Mouse (Mus musculus): Measurements from ENCODE around the gene Slc8a2. TPM values are rescaled to one million over a fixed set of nuclear protein-coding genes. Genes with fewer than 3 reads are reported as not detected.

Slc8a2 gene
- polyA plus RNA-seq, 1 experiment from 2014 or later = 0.36 TPM

GRCm38 (mm10) chr7:16162036-16162435 is 32.4 kb downstream of the Slc8a2 start:
- Histone ChIP-seq H3K27me3 (ENCODE audit: control insufficient read depth, insufficient read depth, low read length) (peaks cover 14% of the 10 kb centered on the region), H3K9ac (ENCODE audit: low read length) (no peak overlapping the region), H3K4me3 (ENCODE audit: low read depth, low read length) (no peak overlapping the region), H3K27ac (ENCODE audit: low read depth, low read length) (no peak overlapping the region), H3K4me2 (ENCODE audit: low read depth, low read length, severe bottlenecking) (no peak overlapping the region), H3K4me1 (replicated peaks; ENCODE audit: control insufficient read depth, insufficient read depth, low read length) (no peaks in the 10 kb centered on the region), H3K9me3 (ENCODE audit: control insufficient read depth, low read length) (no peaks in the 10 kb centered on the region), H3K36me3 (ENCODE audit: control insufficient read depth, insufficient read depth, low read length) (no peaks in the 10 kb centered on the region)
- DNase-seq (ENCODE audit: low spot score) (no peak), ATAC-seq (replicated peaks; ENCODE audit: low FRiP score) (no peak)
- WGBS = 82% methylated on average over 7 of the region's 7 CpGs

- Histone ChIP-seq H3K4me2 (ENCODE audit: low read depth, low read length, severe bottlenecking) (no peak overlapping the region), H3K9me3 (ENCODE audit: control insufficient read depth, low read length) (no peaks in the 10 kb centered on the region), H3K27me3 (ENCODE audit: control insufficient read depth, insufficient read depth, low read length) (no peaks in the 10 kb centered on the region), H3K4me3 (ENCODE audit: low read depth, low read length) (no peak overlapping the region), H3K9ac (ENCODE audit: low read length) (no peak overlapping the region; the same call in 1 of the 2 replicates), H3K36me3 (ENCODE audit: control insufficient read depth, insufficient read depth, low read length) (no peaks in the 10 kb centered on the region), H3K4me1 (replicated peaks; ENCODE audit: control insufficient read depth, insufficient read depth, low read length) (peaks cover 13% of the 10 kb centered on the region; the same call in 1 of the 2 replicates), H3K27ac (ENCODE audit: low read depth, low read length) (no peak overlapping the region)
- ATAC-seq (replicated peaks; ENCODE audit: low FRiP score) (0 out of 2 replicates have a peak, but pooled peaks have one; percentile 18), DNase-seq (ENCODE audit: low spot score) (no peak)
- WGBS = 0% methylated on average over 1 of the region's 1 CpGs
Measured at GRCm38 (mm10) chr7:16172141-16172581, 42.5 kb downstream of the Slc8a2 start.

GRCm38 (mm10) chr7:16172586-16173140 is 43.0 kb downstream of the Slc8a2 start:
- WGBS = 62% methylated on average over 1 of the region's 1 CpGs
- Histone ChIP-seq H3K4me1 (replicated peaks; ENCODE audit: control insufficient read depth, insufficient read depth, low read length) (peaks cover 13% of the 10 kb centered on the region; the same call in 1 of the 2 replicates), H3K9me3 (ENCODE audit: control insufficient read depth, low read length) (no peaks in the 10 kb centered on the region), H3K9ac (ENCODE audit: low read length) (no peak overlapping the region; the same call in 1 of the 2 replicates), H3K27ac (ENCODE audit: low read depth, low read length) (peak overlapping the region; percentile 53), H3K36me3 (ENCODE audit: control insufficient read depth, insufficient read depth, low read length) (no peaks in the 10 kb centered on the region), H3K4me2 (ENCODE audit: low read depth, low read length, severe bottlenecking) (no peak overlapping the region), H3K27me3 (ENCODE audit: control insufficient read depth, insufficient read depth, low read length) (no peaks in the 10 kb centered on the region), H3K4me3 (ENCODE audit: low read depth, low read length) (no peak overlapping the region)
- no peak for DNase-seq (ENCODE audit: low spot score)
- ATAC-seq (replicated peaks; ENCODE audit: low FRiP score) = no peak

GRCm38 (mm10) chr7:16173146-16173545 is 43.5 kb downstream of the Slc8a2 start:
- H3K4me1 ChIP-seq (replicated peaks; ENCODE audit: control insufficient read depth, insufficient read depth, low read length) = peaks cover 13% of the 10 kb centered on the region; the same call in 1 of the 2 replicates
- DNase-seq (ENCODE audit: low spot score) (no peak), ATAC-seq (replicated peaks; ENCODE audit: low FRiP score) (no peak)
- H3K36me3 ChIP-seq (ENCODE audit: control insufficient read depth, insufficient read depth, low read length) = no peaks in the 10 kb centered on the region
- H3K4me2 ChIP-seq (ENCODE audit: low read depth, low read length, severe bottlenecking) = 0 out of 2 replicates have a peak overlapping the region, but pooled peaks have one; percentile 5
- no peak overlapping the region for H3K9ac ChIP-seq (ENCODE audit: low read length)
- H3K27me3 ChIP-seq (ENCODE audit: control insufficient read depth, insufficient read depth, low read length) = no peaks in the 10 kb centered on the region
- H3K27ac ChIP-seq (ENCODE audit: low read depth, low read length) = peak overlapping the region; percentile 53; the same call in 1 of the 2 replicates
- 55% methylated on average over 5 of the region's 5 CpGs for WGBS
- no peak overlapping the region for H3K4me3 ChIP-seq (ENCODE audit: low read depth, low read length)
- no peaks in the 10 kb centered on the region for H3K9me3 ChIP-seq (ENCODE audit: control insufficient read depth, low read length)

GRCm38 (mm10) chr7:16174597-16175541 is 45.2 kb downstream of the Slc8a2 start, which contains the start of gene Meis3:
Gene Meis3, plus strand, starts transcription at chr7:16175090.
- Histone ChIP-seq H3K36me3 (ENCODE audit: control insufficient read depth, insufficient read depth, low read length) (peaks cover 7% of the 10 kb centered on the region; the same call in 1 of the 2 replicates), H3K9ac (ENCODE audit: low read length) (peak within 1 kb of the TSS; percentile 79), H3K9me3 (ENCODE audit: control insufficient read depth, low read length) (no peaks in the 10 kb centered on the region), H3K27me3 (ENCODE audit: control insufficient read depth, insufficient read depth, low read length) (no peaks in the 10 kb centered on the region), H3K4me1 (replicated peaks; ENCODE audit: control insufficient read depth, insufficient read depth, low read length) (peaks cover 13% of the 10 kb centered on the region; the same call in 1 of the 2 replicates), H3K4me2 (ENCODE audit: low read depth, low read length, severe bottlenecking) (peak within 1 kb of the TSS; percentile 79), H3K27ac (ENCODE audit: low read depth, low read length) (peak within 1 kb of the TSS; percentile 71), H3K4me3 (ENCODE audit: low read depth, low read length) (peak within 1 kb of the TSS; percentile 70)
- under 1% methylated on average over 38 of the region's 42 CpGs for WGBS
- ATAC-seq (replicated peaks; ENCODE audit: low FRiP score) (peak; percentile 91), DNase-seq (ENCODE audit: low spot score) (peak; percentile 84)

GRCm38 (mm10) chr7:16175542-16175931 is 45.9 kb downstream of the Slc8a2 start:
- ATAC-seq (replicated peaks; ENCODE audit: low FRiP score) (peak; percentile 46; the same call in 1 of the 2 replicates), DNase-seq (ENCODE audit: low spot score) (no peak)
- Histone ChIP-seq H3K36me3 (ENCODE audit: control insufficient read depth, insufficient read depth, low read length) (peaks cover 7% of the 10 kb centered on the region; the same call in 1 of the 2 replicates), H3K4me1 (replicated peaks; ENCODE audit: control insufficient read depth, insufficient read depth, low read length) (peaks cover 13% of the 10 kb centered on the region; the same call in 1 of the 2 replicates), H3K9me3 (ENCODE audit: control insufficient read depth, low read length) (no peaks in the 10 kb centered on the region), H3K27me3 (ENCODE audit: control insufficient read depth, insufficient read depth, low read length) (no peaks in the 10 kb centered on the region), H3K27ac (ENCODE audit: low read depth, low read length) (0 out of 2 replicates have a peak overlapping the region, but pooled peaks have one; percentile 71), H3K4me3 (ENCODE audit: low read depth, low read length) (peak overlapping the region; percentile 70), H3K9ac (ENCODE audit: low read length) (peak overlapping the region; percentile 79), H3K4me2 (ENCODE audit: low read depth, low read length, severe bottlenecking) (peak overlapping the region; percentile 79)
- WGBS = 0% methylated on average over 10 of the region's 10 CpGs

GRCm38 (mm10) chr7:16178114-16178513 is 48.5 kb downstream of the Slc8a2 start:
- Histone ChIP-seq H3K4me1 (replicated peaks; ENCODE audit: control insufficient read depth, insufficient read depth, low read length) (peaks cover 9% of the 10 kb centered on the region; the same call in 1 of the 2 replicates), H3K4me3 (ENCODE audit: low read depth, low read length) (no peak overlapping the region), H3K9me3 (ENCODE audit: control insufficient read depth, low read length) (no peaks in the 10 kb centered on the region), H3K27ac (ENCODE audit: low read depth, low read length) (no peak overlapping the region), H3K4me2 (ENCODE audit: low read depth, low read length, severe bottlenecking) (no peak overlapping the region), H3K36me3 (ENCODE audit: control insufficient read depth, insufficient read depth, low read length) (peaks cover 7% of the 10 kb centered on the region; the same call in 1 of the 2 replicates), H3K27me3 (ENCODE audit: control insufficient read depth, insufficient read depth, low read length) (no peaks in the 10 kb centered on the region), H3K9ac (ENCODE audit: low read length) (no peak overlapping the region)
- DNase-seq (ENCODE audit: low spot score) (no peak), ATAC-seq (replicated peaks; ENCODE audit: low FRiP score) (no peak)
- 85% methylated on average over 4 of the region's 4 CpGs for whole genome bisulfite sequencing

GRCm38 (mm10) chr7:16183663-16184062 is 54.0 kb downstream of the Slc8a2 start:
- DNase-seq (ENCODE audit: low spot score) (peak; percentile 77), ATAC-seq (replicated peaks; ENCODE audit: low FRiP score) (no peak)
- Histone ChIP-seq H3K27ac (ENCODE audit: low read depth, low read length) (no peak overlapping the region), H3K9ac (ENCODE audit: low read length) (no peak overlapping the region), H3K4me2 (ENCODE audit: low read depth, low read length, severe bottlenecking) (no peak overlapping the region), H3K27me3 (ENCODE audit: control insufficient read depth, insufficient read depth, low read length) (no peaks in the 10 kb centered on the region), H3K9me3 (ENCODE audit: control insufficient read depth, low read length) (no peaks in the 10 kb centered on the region), H3K36me3 (ENCODE audit: control insufficient read depth, insufficient read depth, low read length) (peaks cover 7% of the 10 kb centered on the region; the same call in 1 of the 2 replicates), H3K4me3 (ENCODE audit: low read depth, low read length) (no peak overlapping the region), H3K4me1 (replicated peaks; ENCODE audit: control insufficient read depth, insufficient read depth, low read length) (no peaks in the 10 kb centered on the region)
- 26% methylated on average over 8 of the region's 8 CpGs for WGBS
